Mouse (Mus musculus): ENCODE data around the gene Gramd1c. TPM values are rescaled to one million over a fixed set of nuclear protein-coding genes. Genes with fewer than 3 reads are reported as not detected.

The Gramd1c gene
- total RNA-seq, 2 experiments from 2014 or later = 2.8 to 3.0 TPM

DNA sequence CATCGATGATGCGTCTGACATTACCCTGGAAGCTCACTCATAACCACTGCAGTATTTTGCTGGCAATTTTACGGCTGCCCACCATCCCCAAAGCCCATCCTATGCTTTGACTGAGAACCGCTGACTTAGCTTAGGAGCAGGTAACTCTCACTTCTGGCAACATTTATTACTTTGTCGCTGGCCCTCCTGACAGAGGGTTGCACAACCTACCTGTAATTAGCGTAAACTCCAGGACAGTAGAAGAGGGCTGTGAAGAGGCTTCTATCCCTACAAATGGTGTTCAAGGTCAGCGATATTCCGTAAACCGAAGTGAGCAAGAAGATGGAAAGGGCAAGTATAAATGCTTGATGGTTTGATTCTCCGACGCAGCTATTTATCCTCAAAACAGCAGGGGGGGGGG lies 92.0 kb downstream of the Gramd1c start:
- no peak for DNase-seq (ENCODE audit: low spot score in 2 of 2)
- intact Hi-C loops (cut with DNase I) = loop anchor here (5.0 kb wide), 1 partner anchor 86 kb away; no protein-coding TSS in a partner anchor

DNA sequence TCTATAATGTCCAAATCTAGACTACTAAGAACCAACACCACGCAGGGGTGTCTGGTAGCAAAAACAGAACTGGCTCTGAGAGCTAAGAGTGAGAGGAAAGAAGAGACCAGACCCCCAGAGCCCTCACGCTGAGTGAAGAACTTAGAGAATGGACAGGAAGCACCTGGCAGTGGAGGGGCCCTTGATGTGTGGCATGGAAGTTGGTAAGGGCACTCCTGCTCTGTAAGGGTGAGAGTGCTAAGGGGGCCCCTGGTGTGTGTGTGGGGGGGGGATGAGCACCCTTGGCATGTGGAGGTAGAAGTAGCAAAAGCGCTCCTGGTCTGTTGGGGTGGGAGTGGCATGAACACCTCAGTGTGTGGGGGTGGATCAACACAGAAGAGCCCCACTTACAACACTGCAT lies 92.7 kb downstream of the Gramd1c start:
- DNase-seq (ENCODE audit: low spot score in 2 of 2) = no peak
- intact Hi-C loops (cut with DNase I) = loop anchor here (5.0 kb wide), 1 partner anchor 87 kb away; no protein-coding TSS in a partner anchor

- DNase-seq (ENCODE audit: low spot score in 2 of 2) = no peak
- intact Hi-C loops (cut with DNase I) = no loop called here
These were observed 97.3 kb downstream of the Gramd1c start for GRCm38 (mm10) chr16:43965781-43966389.

GRCm38 (mm10) chr16:43963780-43964179 lies 99.4 kb downstream of the Gramd1c start:
- DNase-seq (ENCODE audit: low spot score in 2 of 2) = no peak
- intact Hi-C loops (cut with DNase I) = no loop called here

DNA sequence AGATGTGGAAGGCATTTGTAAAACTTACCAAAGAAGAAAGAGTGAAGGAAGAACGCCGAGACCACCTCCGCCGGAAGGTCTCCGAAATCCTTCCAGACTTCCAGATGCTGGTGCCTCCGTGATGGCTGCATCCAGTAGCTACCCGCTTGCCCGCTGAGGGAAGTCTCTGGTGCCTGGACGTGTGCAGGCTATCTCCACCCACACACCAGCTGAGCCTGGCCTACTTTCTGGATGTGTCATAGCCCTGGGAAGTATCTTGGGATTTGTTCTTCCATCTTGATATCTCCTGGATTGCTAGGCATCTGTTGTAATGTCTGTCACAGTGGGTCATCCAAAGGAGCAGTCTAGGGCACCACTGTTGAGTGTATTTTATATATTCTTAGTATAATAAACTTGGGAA lies 99.9 kb downstream of the Gramd1c start:
- intact Hi-C loops (cut with DNase I) = no loop called here
- no peak for DNase-seq (ENCODE audit: low spot score in 2 of 2)

- intact Hi-C loops (cut with DNase I) = no loop called here
These were observed 105.1 kb downstream of the Gramd1c start for GRCm38 (mm10) chr16:43958038-43958437.

DNA sequence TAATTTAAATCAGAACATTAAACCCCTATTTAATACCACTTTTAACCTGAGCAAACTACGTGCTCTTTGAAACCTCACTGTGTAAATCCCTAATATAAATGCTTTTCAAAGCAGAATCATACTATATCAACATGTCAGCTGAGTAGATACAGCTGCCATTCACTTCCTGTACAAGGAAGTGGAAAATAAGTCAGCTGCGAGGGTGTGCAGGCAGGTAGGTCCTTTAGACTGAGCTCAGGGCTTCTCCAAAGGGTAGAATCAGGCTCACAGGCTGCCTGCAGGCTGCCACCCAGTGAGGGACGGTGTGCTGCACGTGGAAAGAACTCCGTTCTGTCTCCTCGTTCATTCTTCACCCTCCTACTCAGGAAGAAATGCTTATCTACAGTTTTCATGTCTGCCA lies 108.2 kb downstream of the Gramd1c start:
- no peak for DNase-seq (ENCODE audit: low spot score in 2 of 2)
- intact Hi-C loops (cut with DNase I) = no loop called here

More at GRCm38 (mm10) chr16:43958038-43958437, 105.1 kb downstream of the Gramd1c start:
- no peak for DNase-seq (ENCODE audit: low spot score in 2 of 2)

GRCm38 (mm10) chr16:43951591-43951990 lies 111.6 kb downstream of the Gramd1c start:
- intact Hi-C loops (cut with DNase I) = no loop called here
- DNase-seq (ENCODE audit: low spot score in 2 of 2) = no peak

- intact Hi-C loops (cut with DNase I) = no loop called here
- DNase-seq (ENCODE audit: low spot score in 2 of 2) = no peak
These were observed 117.3 kb downstream of the Gramd1c start for GRCm38 (mm10) chr16:43945869-43946268.

- intact Hi-C loops (cut with DNase I) = no loop called here
- DNase-seq (ENCODE audit: low spot score in 2 of 2) = no peak
These were observed 117.8 kb downstream of the Gramd1c start for GRCm38 (mm10) chr16:43945351-43945750.

DNA sequence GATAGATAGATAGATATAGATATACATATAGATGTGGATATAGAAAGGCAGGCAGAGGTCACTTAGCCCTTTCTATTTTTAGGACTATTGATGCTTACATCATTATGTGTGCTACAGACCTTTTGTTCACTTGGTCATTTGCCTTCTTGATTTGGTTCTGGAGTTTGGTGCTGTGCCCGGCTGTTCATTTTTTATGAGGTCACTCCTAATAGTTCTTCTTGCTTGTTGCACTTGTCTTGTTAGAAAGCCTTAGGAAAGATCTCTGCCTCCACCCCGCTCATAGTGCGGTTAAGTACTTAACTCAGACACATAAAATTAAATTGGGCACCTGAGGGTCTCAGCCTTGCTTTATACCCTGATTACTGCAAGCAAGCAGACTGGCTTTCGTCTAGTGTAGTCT lies 122.3 kb downstream of the Gramd1c start:
- intact Hi-C loops (cut with DNase I) = no loop called here
- no peak for DNase-seq (ENCODE audit: low spot score in 2 of 2)

- DNase-seq (ENCODE audit: low spot score in 2 of 2) = no peak
- intact Hi-C loops (cut with DNase I) = no loop called here
These were observed 127.3 kb downstream of the Gramd1c start for GRCm38 (mm10) chr16:43935892-43936291.

- DNase-seq (ENCODE audit: low spot score in 2 of 2) = peak in 1 of 2 experiments; percentile 37
- intact Hi-C loops (cut with DNase I) = no loop called here
These were observed 127.8 kb downstream of the Gramd1c start for GRCm38 (mm10) chr16:43935367-43935766.

DNA sequence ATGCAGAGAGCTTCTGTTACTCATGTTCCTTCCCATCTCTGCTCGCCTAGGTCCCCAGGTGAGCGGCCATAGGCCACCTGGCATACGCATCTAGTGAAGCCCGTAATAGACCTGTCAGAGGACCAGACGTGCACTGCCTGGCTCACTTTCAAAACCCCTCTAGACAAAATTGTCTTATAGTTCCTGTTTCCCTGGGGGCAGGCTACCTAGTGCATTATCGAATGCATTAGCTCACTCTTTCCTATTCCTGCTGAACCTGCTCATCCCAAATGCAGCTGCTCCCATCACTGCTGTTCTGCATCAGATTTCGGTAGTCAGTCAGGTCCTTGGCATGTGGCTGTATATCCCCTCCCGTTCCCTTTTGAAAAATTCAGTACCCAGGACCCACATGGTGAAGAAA lies 128.3 kb downstream of the Gramd1c start:
- intact Hi-C loops (cut with DNase I) = no loop called here
- no peak for DNase-seq (ENCODE audit: low spot score in 2 of 2)

DNA sequence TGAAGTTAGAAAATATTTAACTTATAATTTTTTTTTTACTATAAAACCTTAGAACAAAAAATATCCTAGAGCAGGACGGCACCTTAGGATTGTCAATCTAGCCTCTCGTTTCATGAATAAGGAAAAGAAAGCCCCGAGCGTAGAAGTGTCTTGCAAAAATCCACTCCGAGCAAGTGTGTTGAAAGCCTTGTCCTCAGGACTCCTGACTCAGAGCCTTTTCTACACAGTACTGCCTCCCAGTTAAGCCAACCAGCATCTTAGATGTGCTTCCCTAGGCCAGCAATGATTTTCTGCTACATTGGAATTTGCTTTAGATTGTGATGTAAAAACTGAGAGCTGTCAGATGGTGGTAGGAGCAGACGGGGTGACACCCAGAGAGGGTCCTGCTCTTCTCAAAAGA lies 130.1 kb downstream of the Gramd1c start:
- no peak for DNase-seq (ENCODE audit: low spot score in 2 of 2)
- intact Hi-C loops (cut with DNase I) = no loop called here

- DNase-seq (ENCODE audit: low spot score in 2 of 2) = no peak
- intact Hi-C loops (cut with DNase I) = no loop called here
These were observed 130.8 kb downstream of the Gramd1c start for GRCm38 (mm10) chr16:43932319-43932718.

GRCm38 (mm10) chr16:43931502-43931901 lies 131.6 kb downstream of the Gramd1c start:
- no peak for DNase-seq (ENCODE audit: low spot score in 2 of 2)

GRCm38 (mm10) chr16:43930577-43930976 lies 132.6 kb downstream of the Gramd1c start:
- no peak for DNase-seq (ENCODE audit: low spot score in 2 of 2)
- intact Hi-C loops (cut with DNase I) = no loop called here

More at GRCm38 (mm10) chr16:43931502-43931901, 131.6 kb downstream of the Gramd1c start:
- intact Hi-C loops (cut with DNase I) = no loop called here

Measured in left cerebral cortex, postnatal 14 days (tissue).